9 mouse cellular contexts compared by ENCODE assay signal in genomic region chr1:156229448-156229847, GRCm38 (mm10). TPM values are rescaled to one million over a fixed set of nuclear protein-coding genes. Genes with fewer than 3 reads are reported as not detected.
DNase-seq lines count a peak whose midpoint lies in the region; ATAC-seq and TF ChIP-seq lines count a peak whose summit lies in the region.
"Had no signal": no experiment of that assay in that cellular context is flagged by ENCODE, and none has a peak within 500 bp of the region (broad histone marks: within the 10 kb centered on the region; RNA-seq: fewer than 3 reads in every experiment).

No protein-coding gene starts in this region.

- no peak overlapping the region for H3K4me3 ChIP-seq in heart, postnatal 0 days (ENCODE audit: low read depth, low read length)
- H3K4me3 ChIP-seq: myocyte had no signal

- POLR2A ChIA-PET in Patski (lab: Charles Lee): no interaction called here

- no peak for TF ChIP-seq EP300 in heart, postnatal 0 days (IDR thresholded peaks at IDR 0.05; ENCODE audit: low read depth)

- CTCF ChIA-PET in Patski (lab: Charles Lee): interaction anchor here (0.7 to 1.6 kb wide), 7 partner anchors 12 to 187 kb away, joined by 3 to 7 read pairs (median 3); no protein-coding TSS in a partner anchor

- TF ChIP-seq CTCF in Patski (IDR thresholded peaks at IDR 0.05): peak; percentile 74
- peak; percentile 91 for TF ChIP-seq CTCF in heart, postnatal 0 days (IDR thresholded peaks at IDR 0.05; ENCODE audit: low read depth)

- no peak overlapping the region for H3K9ac ChIP-seq in heart, postnatal 0 days (replicated peaks; ENCODE audit: low read depth, low read length)

- H3K9me3 ChIP-seq in heart, postnatal 0 days (replicated peaks; ENCODE audit: control insufficient read depth, low read length): no peaks in the 10 kb centered on the region

- 14% methylated on average over 7 of the region's 7 CpGs for WGBS in heart, postnatal 0 days

- H3K4me1 ChIP-seq in heart, postnatal 0 days (ENCODE audit: control insufficient read depth, insufficient read depth): no peaks in the 10 kb centered on the region; the same call in 1 of the 2 replicates

- in situ Hi-C loops in Patski (cut with MboI; ENCODE audit: low pct_unique_long_range_greater_than_20kb): loop anchor here (10.0 kb wide), 1 partner anchor 1145 kb away; no protein-coding TSS in a partner anchor

- no peak for ATAC-seq in Patski
- ATAC-seq in common myeloid progenitor, adult 5-6 weeks (replicated peaks; ENCODE audit: low read depth, poor library complexity, severe bottlenecking): peak; percentile 97
- ATAC-seq in heart, postnatal 0 days (ENCODE audit: insufficient read depth, low read depth): peak; percentile 70

- no peaks in the 10 kb centered on the region for H3K27me3 ChIP-seq in Patski
- H3K27me3 ChIP-seq in heart, postnatal 0 days (ENCODE audit: control insufficient read depth, insufficient read depth, low read length): no peaks in the 10 kb centered on the region
- H3K27me3 ChIP-seq in splenic B cell, adult 2 months (ENCODE audit: control insufficient read depth, insufficient read depth, low read length, poor library complexity, severe bottlenecking): no peaks in the 10 kb centered on the region

- no peak overlapping the region; the same call in 1 of the 2 replicates for H3K27ac ChIP-seq in heart, postnatal 0 days (ENCODE audit: low read depth)

- H3K36me3 ChIP-seq in heart, postnatal 0 days (replicated peaks; ENCODE audit: control insufficient read depth, insufficient read depth, low read length): no peaks in the 10 kb centered on the region
- H3K36me3 ChIP-seq in splenic B cell, adult 2 months (ENCODE audit: control insufficient read depth, insufficient read depth, low read length, poor library complexity, severe bottlenecking): no peaks in the 10 kb centered on the region

- H3K4me2 ChIP-seq in heart, postnatal 0 days (ENCODE audit: low read depth, low read length): no peak overlapping the region

- DNase-seq in heart, adult 18-20 months: peak; percentile 22 to 69
- DNase-seq in heart, adult 11 months: no peak
- DNase-seq in Patski (ENCODE audit: low read depth, low spot score): no peak
- DNase-seq in heart, postnatal 0 days (ENCODE audit: low spot score): peak; percentile 86
- DNase-seq in left cerebral cortex, adult 18-20 months (ENCODE audit: low spot score in 2 of 2): peak; percentile 62 to 70
- peak; percentile 44 to 68 for DNase-seq in lung, postnatal 4 days
- DNase-seq in splenic B cell, adult 2 months (ENCODE audit: low read depth, low spot score): peak; percentile 34

RNA-seq across cellular contexts. Expression of gene Fam163a, which starts 24.6 kb away (rescaled TPM):
- under 1 TPM in 1 of 2 experiments, not detected in 1; 0.07 TPM for total RNA-seq in heart, adult 18-20 months (2021)
- not detected for polyA plus RNA-seq in Patski (2021)
- total RNA-seq in common myeloid progenitor, adult 5-6 weeks (2017): not detected in 2 replicates
- total RNA-seq in heart, postnatal 0 days (2014; rRNA removed; ENCODE audit: low replicate concordance): 1.8 and 2.8 TPM in 2 replicates
- 1.0 and 1.6 TPM in 2 replicates for polyA plus RNA-seq in heart, postnatal 0 days (2015; fragmentation: Nextera tagmentation; extraction: Ambion mirVana)
- 1 to 10 TPM; 5.7 to 7.7 TPM for total RNA-seq in left cerebral cortex, adult 18-20 months (2021)
- polyA plus RNA-seq: myocyte had no signal

Comparison
In these comparisons a context has a peak if more than half of its experiments do, and no peak if none do; other contexts are left out.
1. DNase-seq: peak in heart, adult 18-20 months (2 of 2), heart, postnatal 0 days (single experiment), left cerebral cortex, adult 18-20 months (2 of 2), lung, postnatal 4 days (2 of 2) and splenic B cell, adult 2 months (single experiment); none in heart, adult 11 months (single experiment) and Patski (single experiment).